Mouse (Mus musculus) hematopoietic stem cell, adult 5-6 weeks (primary cell): ENCODE measurements around the gene Klhl40. TPM values are rescaled to one million over a fixed set of nuclear protein-coding genes. Genes with fewer than 3 reads are reported as not detected.

ENCODE experiments used
- ATAC-seq, 2 experiments: fragments of 125-278 bp in 1 of 2; replicated peaks in 1 of 2; 2 replicates each; pipeline ENCODE4 v1.8.0; 2016 to 2017; ENCODE audit warnings: inconsistent platforms in 2 of 2, mild to moderate bottlenecking in 2 of 2, moderate number of reproducible peaks in 2 of 2, low read depth in 1 of 2, moderate TSS enrichment in 1 of 2; ENCODE audit not compliant: low FRiP score in 2 of 2, poor library complexity in 2 of 2, severe bottlenecking in 2 of 2, insufficient read depth in 1 of 2, low TSS enrichment in 1 of 2
- total RNA-seq: library from RNA; stranded (forward); fragments of 172-1452, 232-1000 nt; gene quantifications from 2 replicates; pipeline ENCODE4 v1.2.3, GENCODE M21; 2017

Klhl40 gene
- total RNA-seq, 1 experiment from 2014 or later, result not detected

DNA sequence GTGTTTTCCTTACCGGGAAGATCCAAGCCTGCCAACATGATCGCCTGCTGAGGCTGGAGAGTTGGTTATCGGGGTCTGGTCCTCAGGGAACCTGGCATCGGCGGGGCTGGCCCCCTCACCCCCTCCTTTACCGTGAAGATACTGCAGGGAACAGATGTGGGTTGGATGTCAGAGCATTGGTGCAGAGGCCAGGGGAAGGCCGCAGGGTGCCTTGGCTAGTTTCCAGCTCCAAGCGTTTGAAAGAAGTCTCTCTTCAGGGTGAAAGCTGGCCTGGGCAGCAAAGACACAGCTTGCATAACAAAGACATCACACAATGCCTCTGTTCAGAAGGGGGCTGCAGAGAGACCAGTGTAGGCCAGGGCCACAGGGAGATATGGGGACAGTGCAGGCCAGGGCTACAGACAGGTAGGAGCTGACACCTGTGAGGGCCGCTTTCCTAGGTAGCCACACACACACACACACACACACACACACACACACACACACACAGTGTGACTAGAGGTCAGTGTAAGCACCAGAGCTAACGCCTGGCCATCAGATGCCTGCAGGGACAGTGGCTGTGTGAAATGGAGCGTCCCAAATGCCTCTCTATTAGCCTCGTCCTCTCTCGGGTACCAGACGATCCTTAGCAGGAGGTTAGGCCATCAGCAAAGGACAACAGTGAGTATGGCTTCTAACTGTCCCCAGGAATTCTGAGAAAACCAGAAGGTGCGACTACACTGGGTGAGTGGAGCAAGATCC lies 32.8 kb downstream of the Klhl40 start:
- ATAC-seq, result no peak

DNA sequence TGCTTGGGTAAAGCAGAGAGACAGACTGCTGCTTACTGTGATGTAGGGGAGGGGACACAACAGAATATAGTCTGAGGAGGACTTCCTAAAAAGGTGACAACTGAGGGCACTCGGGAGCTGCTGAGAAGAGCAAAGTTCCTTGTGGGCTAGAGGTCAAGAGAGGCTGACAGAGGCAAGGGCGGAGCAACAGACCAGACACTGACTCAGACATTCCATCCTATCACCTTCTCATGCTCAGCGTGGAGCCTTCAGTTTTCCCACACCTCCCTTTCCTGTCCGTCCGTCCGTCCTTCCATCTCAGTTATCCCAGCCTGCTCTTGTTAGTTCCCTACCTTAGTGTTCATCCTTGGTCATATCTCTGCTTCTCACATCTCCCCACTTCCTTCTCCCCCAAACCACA lies 37.8 kb downstream of the Klhl40 start:
- no peak for ATAC-seq

DNA sequence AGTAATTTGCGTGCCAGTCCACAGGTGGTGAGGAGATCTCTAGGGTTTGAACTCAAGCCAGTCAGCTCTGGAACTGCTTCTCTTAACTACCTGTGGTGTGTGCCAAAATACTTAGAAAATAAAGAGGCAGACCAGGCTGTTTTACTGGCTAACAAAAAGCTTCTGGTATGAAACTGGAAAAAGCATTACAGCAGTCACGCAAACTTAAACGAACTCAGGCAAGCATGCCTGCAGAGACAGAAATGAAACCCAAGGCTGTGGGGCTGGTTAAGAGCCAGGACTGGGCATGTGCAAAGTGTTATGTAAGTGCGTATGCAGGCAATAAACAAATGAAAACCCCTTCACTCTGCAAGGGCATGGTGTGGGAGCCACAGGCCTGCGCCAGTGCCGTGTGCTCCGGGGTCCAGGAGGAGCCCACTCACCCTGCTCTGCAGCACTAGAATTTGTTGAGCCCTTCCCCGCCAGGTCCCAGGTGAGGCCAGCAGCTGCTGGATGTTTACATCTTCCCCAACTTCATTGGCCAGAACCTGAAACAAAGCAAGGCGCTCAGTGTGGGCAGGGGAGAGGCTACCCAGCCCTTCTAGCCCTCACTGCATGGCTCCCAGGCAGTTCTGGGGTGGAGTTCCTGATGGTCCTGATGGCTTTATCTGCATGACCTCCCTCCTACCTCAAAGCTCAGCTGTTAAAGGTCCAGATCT lies 41.8 kb downstream of the Klhl40 start:
- ATAC-seq, result no peak

DNA sequence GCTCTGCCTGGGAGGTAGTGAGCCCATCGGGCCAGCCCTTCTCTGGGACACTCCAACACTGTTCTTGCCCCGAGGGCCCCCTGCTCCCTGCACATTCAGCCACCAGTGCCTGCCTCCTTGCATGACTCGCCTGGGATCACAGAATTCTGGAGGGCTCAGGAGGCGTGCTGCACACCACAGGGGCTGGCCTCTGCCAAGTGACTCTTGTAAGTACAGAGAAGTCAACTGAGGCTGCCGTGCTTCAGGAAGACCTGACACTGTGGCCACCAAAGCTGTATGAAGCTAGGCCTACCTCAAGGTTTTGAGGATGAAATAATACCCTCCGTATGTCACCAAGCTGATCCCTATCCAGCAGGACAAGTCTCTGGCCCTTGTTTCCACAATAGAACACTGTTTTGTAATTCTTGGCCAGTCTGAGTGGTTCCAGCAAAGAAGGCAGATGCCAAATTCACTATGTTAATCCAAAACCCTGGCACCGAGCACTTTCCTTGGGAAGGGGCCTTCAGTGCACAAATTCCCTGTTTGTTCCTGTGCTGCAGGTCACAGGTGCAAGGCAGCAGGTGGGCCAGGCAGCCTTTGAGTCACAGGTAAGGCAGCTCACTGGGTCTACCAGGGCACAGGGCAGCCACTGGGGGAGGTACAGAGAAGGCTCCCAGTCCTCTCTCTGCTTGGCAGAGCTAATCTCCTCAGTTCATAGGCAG lies 42.5 kb downstream of the Klhl40 start:
- no peak for ATAC-seq

DNA sequence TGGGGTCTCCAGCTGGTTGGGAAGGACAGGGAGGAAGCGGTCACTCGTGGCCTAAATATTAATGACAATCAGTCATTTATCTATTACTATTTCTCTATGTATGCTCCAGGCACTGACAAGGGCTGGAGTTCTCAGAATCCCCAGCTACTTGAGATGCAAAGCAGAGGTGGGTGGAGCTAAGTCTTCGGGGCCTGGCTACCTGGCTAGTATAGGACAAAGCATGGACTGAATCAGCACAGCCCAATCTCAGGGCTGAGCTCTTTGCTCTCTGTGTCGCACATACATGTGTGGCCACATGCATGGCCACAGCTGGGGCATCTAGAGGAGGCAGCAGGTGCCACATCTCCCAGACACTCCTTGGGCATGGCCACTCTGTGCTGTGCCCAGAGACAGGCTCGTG lies 43.4 kb downstream of the Klhl40 start:
- ATAC-seq, result no peak

DNA sequence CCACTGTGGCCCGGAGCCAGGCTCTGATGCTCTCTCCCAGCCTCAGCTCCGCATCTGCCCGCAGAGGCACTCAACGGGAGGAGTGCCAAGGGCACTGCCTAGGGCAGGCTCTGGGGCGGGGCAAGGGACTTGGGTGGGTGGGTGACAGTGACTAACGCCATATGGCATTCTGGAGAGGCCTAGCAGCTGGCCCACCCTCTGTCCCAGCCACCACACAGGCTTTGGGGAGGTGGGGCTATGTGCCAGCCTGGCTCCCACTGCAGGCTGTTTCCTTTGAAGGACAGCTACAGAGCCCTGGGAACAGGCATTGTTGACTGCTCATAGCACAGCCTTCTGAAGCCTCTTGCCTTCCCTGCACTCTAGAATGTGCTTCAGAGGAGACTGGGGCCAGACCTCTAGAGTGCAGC lies 45.2 kb downstream of the Klhl40 start:
- ATAC-seq, result no peak

DNA sequence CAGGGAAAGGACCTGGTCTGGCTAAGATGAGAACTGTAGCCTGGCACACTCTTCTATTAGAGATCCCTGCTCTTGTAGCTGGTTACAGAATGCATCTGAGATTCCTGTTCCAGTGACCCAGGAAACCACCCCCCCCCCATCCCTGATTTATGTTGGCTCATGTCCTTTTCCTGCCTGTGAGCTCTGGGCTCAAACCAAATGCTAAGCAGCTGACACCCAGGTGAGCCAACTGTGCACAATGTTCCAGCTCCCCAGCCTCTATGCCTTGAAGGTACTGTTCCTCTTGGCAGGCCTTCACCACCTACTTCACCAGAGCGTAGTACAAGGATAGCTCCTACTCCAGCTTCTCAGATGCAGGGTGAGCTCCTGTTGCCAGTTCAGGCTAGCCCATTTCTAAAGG lies 45.6 kb downstream of the Klhl40 start:
- no peak for ATAC-seq

DNA sequence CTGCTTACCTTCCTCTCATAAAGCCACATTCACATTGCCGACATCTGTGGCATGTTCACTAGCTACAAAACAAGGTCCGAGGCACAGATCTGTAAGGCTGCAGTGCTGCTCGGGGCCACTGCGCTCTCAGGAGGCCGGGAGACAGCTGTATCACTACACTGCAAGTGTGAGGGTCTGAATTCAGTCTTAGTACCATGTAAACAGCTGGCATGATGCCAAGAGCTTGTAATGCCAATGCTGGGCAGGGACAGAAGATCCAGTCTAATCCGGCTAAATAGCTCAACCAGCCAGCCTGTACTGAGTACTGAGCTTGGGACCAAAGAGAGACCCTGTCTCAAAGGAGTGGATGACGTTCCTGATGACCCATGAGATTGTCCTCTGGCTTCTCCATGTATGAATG lies 46.6 kb downstream of the Klhl40 start:
- no peak for ATAC-seq

DNA sequence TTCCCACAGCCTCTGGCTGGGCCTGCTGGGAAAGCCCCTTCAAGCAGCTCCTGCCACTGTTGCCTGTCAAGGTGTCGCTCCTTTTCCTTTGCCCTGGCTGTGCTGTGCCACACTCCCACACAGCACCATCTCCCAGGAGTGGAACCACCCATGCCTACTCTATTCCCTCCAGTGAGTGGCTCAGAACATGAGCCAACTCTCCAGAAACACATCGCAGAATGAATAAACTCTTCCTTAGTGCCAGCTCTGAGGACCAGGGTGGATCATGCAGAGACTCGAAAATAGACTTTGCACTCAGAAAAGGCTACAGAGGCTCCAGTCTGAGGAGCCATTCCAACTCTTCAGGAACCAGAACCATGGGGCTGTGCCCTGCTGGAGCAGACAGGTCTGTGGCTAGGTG lies 48.9 kb downstream of the Klhl40 start:
- no peak for ATAC-seq

DNA sequence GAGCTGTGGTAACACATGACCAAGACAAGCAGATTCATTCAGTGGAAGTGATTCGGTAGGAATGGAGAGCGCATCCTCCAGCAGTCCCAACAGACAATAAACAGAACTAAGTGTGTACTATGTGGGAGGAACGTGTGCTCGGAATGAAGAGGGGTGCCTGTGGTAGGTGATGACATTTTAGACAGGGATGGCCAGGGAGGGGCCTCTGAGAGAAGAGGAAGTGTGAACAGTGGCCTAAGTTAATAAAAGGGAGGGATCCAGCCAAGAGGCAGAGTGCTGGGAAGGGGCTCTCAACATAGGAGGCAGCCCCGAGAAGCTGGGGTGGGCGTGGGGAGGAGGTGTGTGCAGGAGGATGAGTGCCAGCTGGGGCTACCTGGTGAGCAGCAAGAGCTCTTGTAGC lies 50.9 kb downstream of the Klhl40 start:
- no peak for ATAC-seq

DNA sequence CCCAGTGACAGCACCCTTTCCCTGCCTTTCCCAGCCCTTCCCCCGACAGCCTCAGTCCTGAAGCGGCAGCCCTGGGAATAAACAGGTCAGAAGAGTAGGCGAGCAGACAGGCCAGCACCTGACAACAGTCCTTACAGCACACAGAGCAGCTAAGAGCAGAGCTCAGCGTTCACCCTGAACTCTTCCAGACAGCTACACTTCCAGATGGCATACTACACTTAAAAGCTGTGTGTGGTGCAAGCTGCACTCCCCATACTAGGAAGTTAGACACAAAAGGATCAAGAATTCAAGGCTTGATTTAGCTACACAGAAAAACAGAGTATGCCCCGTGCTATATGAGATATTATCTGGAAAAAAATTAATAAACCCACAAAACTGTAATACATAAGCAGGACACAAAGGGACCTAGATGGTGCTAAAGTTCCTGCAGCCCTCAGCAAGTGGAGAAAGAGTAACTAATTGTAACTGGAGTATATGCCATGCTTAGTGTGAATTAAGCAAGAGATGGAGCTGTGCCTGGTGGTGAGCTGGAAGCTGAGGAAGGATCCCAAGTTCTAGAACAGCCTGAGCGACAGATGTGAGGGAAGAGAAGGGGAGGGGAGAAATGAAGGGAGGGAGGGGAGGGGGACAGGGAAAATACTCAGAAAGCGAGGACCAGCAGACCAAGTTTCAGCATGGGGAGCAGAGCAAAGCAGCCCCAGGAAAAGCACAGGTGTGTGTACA lies 52.0 kb downstream of the Klhl40 start:
- ATAC-seq, result no peak

DNA sequence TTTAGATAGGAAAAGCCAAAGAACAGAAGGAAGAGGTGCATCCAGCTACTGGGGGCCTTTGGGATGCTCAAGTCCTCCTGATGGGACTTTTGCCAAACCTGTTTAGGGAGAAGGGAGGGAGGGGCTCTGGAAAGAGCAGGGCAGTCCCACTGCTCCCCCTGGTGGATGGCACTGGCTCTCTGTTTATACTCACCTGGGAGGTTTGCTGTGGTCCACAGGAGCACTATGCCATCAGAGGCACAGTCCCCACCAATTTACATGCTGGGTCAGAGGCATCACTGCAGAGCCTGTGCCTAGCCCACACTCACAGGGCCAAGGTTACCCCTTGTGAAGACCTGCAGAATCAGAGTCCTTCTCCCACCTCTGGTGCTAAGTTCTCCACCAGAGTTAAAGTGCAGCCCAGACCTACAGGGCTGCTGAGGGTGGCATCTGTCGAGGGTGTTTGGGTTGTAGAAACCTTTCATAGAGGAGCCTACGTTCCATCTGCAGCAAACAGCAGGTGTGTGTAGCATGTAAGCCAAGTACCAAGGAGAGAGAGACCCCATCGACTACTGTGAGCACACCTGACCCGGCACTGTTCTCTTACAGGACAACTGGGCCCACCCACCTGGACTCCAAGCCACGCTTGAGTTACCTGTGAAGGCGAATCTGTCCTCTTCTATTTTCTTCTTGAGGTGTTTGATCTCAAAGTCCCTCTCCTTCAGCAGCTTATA lies 53.0 kb downstream of the Klhl40 start:
- ATAC-seq, result 0 out of 4 replicates have a peak, but pooled peaks of 1 of the 2 experiments have one; percentile 59

DNA sequence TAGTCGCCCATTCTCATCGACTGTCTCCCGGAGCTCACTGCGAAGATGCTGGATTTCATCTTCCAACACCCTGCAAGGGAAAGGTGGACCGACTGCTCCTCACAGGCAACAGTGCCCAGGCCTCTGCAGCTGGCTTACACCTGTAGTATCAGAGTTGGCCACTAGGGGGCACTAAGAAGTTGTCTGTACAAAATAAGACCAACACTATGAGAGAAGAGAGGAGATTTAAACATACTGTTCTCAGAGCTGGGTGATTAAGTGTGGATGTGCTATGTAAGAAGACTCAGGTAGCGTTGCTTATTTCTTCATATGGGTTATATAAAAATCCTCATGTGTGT lies 53.5 kb downstream of the Klhl40 start:
- ATAC-seq, result peak; percentile 55 to 77; a peak in 2 of 4 replicates

Other genes starting within 250 kb of the Klhl40 start
- not detected in 2 replicates for gene Lyzl4, start 135.5 kb upstream of the Klhl40 start, total RNA-seq
- 0.25 and 0.45 TPM in 2 replicates for gene Vipr1, start 134.9 kb upstream of the Klhl40 start, total RNA-seq
- 4.3 and 4.4 TPM in 2 replicates for gene Sec22c, start 72.1 kb upstream of the Klhl40 start, total RNA-seq
- gene Ss18l2, start 67.3 kb upstream of the Klhl40 start, total RNA-seq, result 27.1 and 30.0 TPM in 2 replicates
- 155 and 156 TPM in 2 replicates for gene Nktr, start 58.4 kb upstream of the Klhl40 start, total RNA-seq
- gene Zfp651, start 18.3 kb upstream of the Klhl40 start, total RNA-seq, result 2.8 and 3.0 TPM in 2 replicates
- not detected in 2 replicates for gene Hhatl, start 14.9 kb downstream of the Klhl40 start, total RNA-seq
- 0.50 TPM in 1 of 2 replicates, not detected in the other for gene Ccdc13, start 61.9 kb downstream of the Klhl40 start, total RNA-seq
- gene Higd1a, start 80.8 kb downstream of the Klhl40 start, total RNA-seq, result 15.9 and 26.9 TPM in 2 replicates
- gene Ackr2, start 120.7 kb downstream of the Klhl40 start, total RNA-seq, result not detected in 2 replicates
- gene Cyp8b1, start 138.7 kb downstream of the Klhl40 start, total RNA-seq, result not detected in 2 replicates
- 0.38 TPM in 1 of 2 replicates, not detected in the other for gene Fam198a, start 173.4 kb downstream of the Klhl40 start, total RNA-seq
- gene Pomgnt2, start 219.5 kb downstream of the Klhl40 start, total RNA-seq, result 10.9 and 17.5 TPM in 2 replicates